28 mouse cellular contexts compared by ENCODE assay signal in genomic region chr4:126493416-126493815, GRCm38 (mm10).
"Had no signal": no experiment of that assay in that cellular context is flagged by ENCODE, and none has a peak within 500 bp of the region (broad histone marks: within the 10 kb centered on the region; RNA-seq: fewer than 3 reads in every experiment).

No protein-coding gene starts in this region.

- H3K9ac ChIP-seq: limb, embryonic 12.5 days; limb, embryonic 13.5 days; limb, embryonic 15.5 days; liver, embryonic 12.5 days; liver, embryonic 13.5 days; liver, embryonic 14.5 days; liver, embryonic 15.5 days; liver, postnatal 0 days; lung, embryonic 14.5 days; lung, embryonic 15.5 days; midbrain, embryonic 12.5 days; midbrain, embryonic 13.5 days; midbrain, embryonic 15.5 days; neural tube, embryonic 12.5 days; neural tube, embryonic 13.5 days had no signal

- H3K4me2 ChIP-seq: limb, embryonic 12.5 days; limb, embryonic 13.5 days; limb, embryonic 15.5 days; liver, embryonic 11.5 days; liver, embryonic 12.5 days; liver, embryonic 13.5 days; liver, embryonic 15.5 days; lung, embryonic 14.5 days; lung, embryonic 15.5 days; midbrain, embryonic 11.5 days; midbrain, embryonic 12.5 days; midbrain, embryonic 13.5 days; midbrain, embryonic 15.5 days; neural tube, embryonic 12.5 days; neural tube, embryonic 13.5 days had no signal

- H3K27ac ChIP-seq: left cerebral cortex, adult 2 months; limb, embryonic 10.5 days; limb, embryonic 12.5 days; limb, embryonic 13.5 days; limb, embryonic 15.5 days; liver, embryonic 12.5 days; liver, embryonic 13.5 days; liver, embryonic 14.5 days; liver, embryonic 15.5 days; lung, embryonic 15.5 days; macrophage; midbrain, embryonic 10.5 days; midbrain, embryonic 12.5 days; midbrain, embryonic 13.5 days; midbrain, embryonic 15.5 days; neural tube, embryonic 12.5 days; neural tube, embryonic 13.5 days had no signal

- DNase-seq: left cerebral cortex, postnatal 4 days; liver; liver, embryonic 13.5 days; liver, postnatal 0 days; lung, adult 2 months; lung, embryonic 14.5 days; midbrain, embryonic 14.5 days had no signal

- H3K4me3 ChIP-seq: left cerebral cortex, adult 2 months; limb, embryonic 10.5 days; limb, embryonic 12.5 days; limb, embryonic 13.5 days; limb, embryonic 15.5 days; liver, embryonic 12.5 days; liver, embryonic 13.5 days; liver, embryonic 15.5 days; lung, embryonic 15.5 days; megakaryocyte, embryonic 14.5 days; midbrain, embryonic 10.5 days; midbrain, embryonic 12.5 days; midbrain, embryonic 13.5 days; midbrain, embryonic 15.5 days; myocyte; neural tube, embryonic 12.5 days; neural tube, embryonic 13.5 days had no signal

- H3K4me1 ChIP-seq: limb, embryonic 10.5 days; limb, embryonic 12.5 days; limb, embryonic 13.5 days; limb, embryonic 15.5 days; liver, embryonic 12.5 days; liver, embryonic 13.5 days; liver, embryonic 15.5 days; midbrain, embryonic 12.5 days; midbrain, embryonic 13.5 days; midbrain, embryonic 15.5 days; neural tube, embryonic 12.5 days; neural tube, embryonic 13.5 days had no signal

- H3K36me3 ChIP-seq: limb, embryonic 10.5 days; liver, embryonic 12.5 days; liver, embryonic 13.5 days; liver, embryonic 15.5 days had no signal

- H3K27me3 ChIP-seq: limb, embryonic 12.5 days; limb, embryonic 13.5 days; limb, embryonic 15.5 days; liver, embryonic 12.5 days; liver, embryonic 13.5 days; liver, embryonic 15.5 days; lung, embryonic 15.5 days; midbrain, embryonic 12.5 days; midbrain, embryonic 13.5 days; midbrain, embryonic 15.5 days; neural tube, embryonic 12.5 days; neural tube, embryonic 13.5 days had no signal

- H3K9me3 ChIP-seq: limb, embryonic 10.5 days; limb, embryonic 12.5 days; limb, embryonic 13.5 days; limb, embryonic 15.5 days; liver, embryonic 12.5 days; liver, embryonic 13.5 days; liver, embryonic 15.5 days; lung, embryonic 15.5 days; megakaryocyte, embryonic 14.5 days; midbrain, embryonic 10.5 days; midbrain, embryonic 12.5 days; midbrain, embryonic 13.5 days; midbrain, embryonic 15.5 days; neural tube, embryonic 12.5 days; neural tube, embryonic 13.5 days had no signal

- ATAC-seq: liver, embryonic 12.5 days; liver, postnatal 0 days; midbrain, embryonic 13.5 days; midbrain, embryonic 15.5 days; midbrain, embryonic 16.5 days had no signal
